Mouse (Mus musculus): ENCODE data around the gene Gdap1l1.
"Not testable (repeated sequence)": the region's sequence is repeated elsewhere in the genome, so short reads cannot be mapped to it uniquely, and the experiment has no call there.

Gene Gdap1l1

GRCm38 (mm10) chr2:163424597-163424996 is 13.7 kb upstream of the Gdap1l1 start, which contains the start of gene Oser1:
TSS of gene Oser1 (minus strand) at chr2:163424697.
- no peak for DNase-seq

- DNase-seq: no peak
These were observed 9.8 kb upstream of the Gdap1l1 start for GRCm38 (mm10) chr2:163428346-163429011.

DNA sequence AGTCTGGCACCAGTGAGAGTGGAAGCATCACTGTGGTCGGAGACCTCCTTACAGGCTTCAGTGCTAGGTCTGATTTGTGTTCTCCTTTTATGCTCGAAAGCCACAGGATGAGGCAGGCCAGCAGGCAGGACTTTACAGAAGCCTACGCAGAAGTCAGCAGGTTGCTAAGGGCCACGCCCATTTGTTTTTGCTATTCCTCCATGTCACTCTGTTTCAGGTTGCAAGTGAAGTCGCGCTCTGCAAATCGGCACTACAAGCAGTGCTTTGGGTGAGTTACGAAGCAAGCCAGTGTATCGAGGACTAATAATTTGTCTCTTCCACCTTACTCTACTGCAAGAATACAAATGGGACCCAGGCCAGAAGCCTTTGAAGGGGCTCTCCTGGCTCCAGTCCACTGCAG is 7.0 kb upstream of the Gdap1l1 start:
- DNase-seq: no peak

DNA sequence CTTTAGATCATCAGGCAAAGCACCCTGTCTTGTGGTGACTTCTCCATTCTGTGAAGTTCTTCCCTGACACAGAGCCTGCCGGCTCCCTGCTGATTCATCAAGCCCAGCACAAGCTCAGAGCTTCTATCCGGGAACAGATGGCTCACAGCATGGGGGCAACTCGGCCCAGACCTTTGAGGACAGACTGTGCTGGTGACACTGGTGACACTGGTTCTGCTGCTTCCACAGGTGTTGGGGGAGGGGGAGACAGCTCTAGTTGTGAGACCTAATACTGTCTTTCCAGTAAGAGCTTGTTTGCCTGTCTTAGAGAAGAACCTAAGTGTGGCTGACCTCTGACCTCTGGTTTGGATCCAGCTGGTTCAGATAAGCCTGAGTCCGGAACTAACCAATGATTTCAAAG is 4.3 kb upstream of the Gdap1l1 start:
- no peak for DNase-seq

DNA sequence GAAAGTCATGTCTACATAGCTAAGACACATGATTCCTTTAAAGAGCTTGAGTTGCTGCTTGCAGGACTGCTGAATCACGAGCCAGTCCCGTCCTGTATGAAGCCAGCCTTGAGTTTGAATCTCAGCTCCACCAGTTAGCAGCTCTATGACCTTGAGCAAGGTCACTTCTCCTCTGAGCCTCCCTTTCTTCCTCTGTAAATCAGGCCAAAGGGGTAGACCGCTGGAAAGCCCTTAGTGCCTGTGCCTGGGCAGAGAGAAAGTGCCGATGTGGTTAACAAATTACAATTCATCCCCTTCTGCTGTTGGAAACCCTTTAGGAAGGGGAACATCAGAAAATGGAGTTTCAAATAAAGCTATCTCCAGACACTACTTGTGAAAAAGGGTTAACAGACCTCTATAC is 476 bp upstream of the Gdap1l1 start:
- no peak for DNase-seq

DNA sequence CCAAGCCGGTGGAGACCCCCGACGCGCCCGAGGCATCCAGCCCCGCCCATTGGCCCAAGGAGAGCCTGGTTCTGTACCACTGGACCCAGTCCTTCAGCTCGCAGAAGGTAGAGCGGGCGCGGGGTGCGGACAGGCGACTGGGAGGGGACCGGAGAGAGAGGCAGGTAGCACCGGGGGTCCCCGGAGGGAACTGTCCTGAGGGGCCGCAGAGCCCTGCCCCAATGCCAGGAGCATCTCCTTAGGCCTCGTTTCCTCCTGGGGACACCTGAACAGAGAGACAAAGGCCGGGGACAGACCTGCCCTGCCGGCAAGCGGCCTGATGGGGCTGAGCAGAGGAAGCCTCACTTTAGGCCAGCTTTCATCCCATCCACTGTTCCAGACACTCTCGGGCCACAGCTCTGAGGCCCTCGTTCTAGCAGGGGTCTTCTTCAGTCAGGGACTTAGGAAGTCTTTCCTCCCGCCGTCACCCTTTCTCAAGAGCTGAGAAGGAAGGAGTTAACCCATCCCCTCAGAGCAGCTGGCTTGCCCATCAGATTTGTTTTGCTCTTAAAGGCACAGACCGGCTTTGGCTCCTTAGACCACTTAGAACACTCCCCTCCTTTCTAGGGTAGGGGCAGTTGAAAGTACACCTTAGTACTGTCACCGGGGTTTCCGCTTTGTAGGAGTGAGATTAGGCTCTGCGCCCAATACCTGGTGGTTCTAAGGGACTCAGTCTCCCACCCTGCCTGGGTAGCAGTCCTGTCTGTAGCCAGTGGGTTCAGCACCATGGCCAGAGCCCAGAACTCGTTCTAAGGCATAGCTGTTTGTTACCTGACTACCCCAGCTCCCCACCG is 559 bp downstream of the Gdap1l1 start:
- no peak for DNase-seq

DNA sequence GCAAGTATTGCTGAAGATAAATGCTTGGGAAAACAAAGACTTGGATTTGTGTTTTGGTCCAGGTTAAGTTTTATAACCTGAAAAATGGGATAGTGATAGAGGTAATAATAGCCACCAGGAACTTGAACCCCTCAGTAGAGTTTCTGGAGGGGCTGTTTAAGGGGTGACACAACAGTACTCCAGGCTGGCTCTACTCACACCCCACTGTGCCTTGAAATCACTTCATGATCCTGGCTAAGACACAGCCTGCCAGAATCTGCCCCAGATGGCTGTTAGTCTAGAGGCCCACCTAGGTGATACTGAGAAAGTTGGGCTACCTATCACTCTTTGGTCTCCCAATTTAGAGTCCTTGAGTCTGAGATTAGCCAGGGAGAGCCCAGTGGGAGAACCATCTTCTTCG is 1.2 kb downstream of the Gdap1l1 start:
- no peak for DNase-seq

GRCm38 (mm10) chr2:163443543-163443942 is 5.3 kb downstream of the Gdap1l1 start:
- no peak for DNase-seq

- no peak for DNase-seq
These were observed 5.7 kb downstream of the Gdap1l1 start for GRCm38 (mm10) chr2:163444017-163444416.

GRCm38 (mm10) chr2:163447375-163447774 is 9.1 kb downstream of the Gdap1l1 start:
- DNase-seq: no peak

DNA sequence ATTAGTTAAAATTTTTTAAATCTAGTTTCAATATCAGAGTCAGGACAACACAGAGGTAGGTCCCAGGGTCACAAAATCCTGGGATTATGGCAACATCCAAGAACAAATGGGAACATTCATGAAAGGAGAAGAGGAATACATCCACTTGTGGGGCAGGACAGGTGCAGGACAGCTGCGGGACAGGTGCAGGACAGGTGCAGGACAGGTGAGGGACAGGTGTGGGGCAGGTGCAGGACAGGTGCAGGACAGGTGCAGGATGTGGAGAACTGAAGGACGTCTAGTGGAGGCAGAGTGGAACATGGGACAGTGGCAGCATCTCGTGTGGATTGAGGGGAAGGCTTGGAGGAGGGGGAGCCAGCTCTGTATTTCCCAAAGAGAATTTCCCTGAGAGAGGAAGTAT is 11.0 kb downstream of the Gdap1l1 start:
- no peak for DNase-seq

- no peak for DNase-seq
These were observed 12.5 kb downstream of the Gdap1l1 start for GRCm38 (mm10) chr2:163450668-163451295.

GRCm38 (mm10) chr2:163452738-163453137 is 14.5 kb downstream of the Gdap1l1 start:
- DNase-seq: no peak

DNA sequence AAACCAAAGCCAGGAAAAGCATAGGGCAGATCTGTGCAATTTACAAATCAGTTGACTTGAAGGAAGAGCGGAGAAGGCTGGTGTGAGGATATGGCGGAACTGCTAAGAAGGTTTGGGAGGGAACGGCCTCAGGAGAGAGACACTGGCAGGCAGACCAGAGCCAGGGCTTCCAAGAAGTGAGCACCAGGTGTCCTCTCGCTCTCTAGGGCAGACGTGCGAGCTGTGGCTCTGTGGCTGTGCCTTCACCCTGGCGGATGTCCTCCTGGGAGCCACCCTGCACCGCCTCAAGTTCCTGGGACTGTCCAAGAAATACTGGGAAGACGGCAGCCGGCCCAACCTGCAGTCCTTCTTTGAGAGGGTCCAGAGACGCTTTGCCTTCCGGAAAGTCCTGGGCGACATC is 15.1 kb downstream of the Gdap1l1 start:
- DNase-seq: no peak

GRCm38 (mm10) chr2:163458539-163459265 is 20.4 kb downstream of the Gdap1l1 start:
- no peak for DNase-seq

GRCm38 (mm10) chr2:163459380-163459779 is 21.1 kb downstream of the Gdap1l1 start:
- no peak for DNase-seq

DNA sequence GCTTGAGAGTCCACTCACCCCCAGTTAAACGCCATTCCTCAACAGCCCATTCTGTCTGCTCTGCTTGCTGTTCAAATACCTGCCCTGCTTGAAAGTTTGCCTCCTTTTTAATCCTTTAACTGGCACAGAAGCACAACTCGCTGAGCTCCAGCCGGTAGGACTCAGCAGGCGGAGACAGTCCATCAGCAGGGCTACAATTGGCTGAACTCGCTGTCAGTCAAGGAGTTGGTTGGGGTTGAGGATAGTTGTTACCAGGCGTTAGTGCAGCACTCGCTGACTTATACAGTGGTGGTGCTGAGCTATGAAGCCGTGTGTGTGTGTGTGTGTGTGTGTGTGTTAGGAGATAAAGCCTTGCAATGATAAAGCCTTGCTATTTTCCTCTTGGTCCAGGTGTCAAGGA is 22.3 kb downstream of the Gdap1l1 start:
- no peak for DNase-seq

DNA sequence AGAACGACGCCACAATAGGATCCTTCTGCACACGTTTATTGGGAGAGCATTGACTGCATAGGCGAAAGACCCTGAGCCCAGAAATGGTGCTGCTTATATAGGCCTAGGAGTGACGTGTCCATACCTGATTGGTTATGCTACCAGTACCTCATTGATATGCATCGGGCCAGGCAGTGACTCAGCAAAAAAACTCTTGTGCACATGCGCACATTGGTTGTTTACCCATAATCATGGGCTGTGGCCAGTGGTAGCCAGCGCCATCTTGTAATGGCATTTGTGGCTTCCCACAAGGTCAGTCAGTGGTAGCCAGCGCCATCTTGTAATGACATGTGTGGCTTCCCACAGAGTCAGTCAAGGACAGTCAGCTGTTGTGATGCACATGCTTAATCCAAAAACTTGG is 23.0 kb downstream of the Gdap1l1 start:
- not testable (repeated sequence) for DNase-seq

GRCm38 (mm10) chr2:163462386-163462785 is 24.1 kb downstream of the Gdap1l1 start:
- DNase-seq: no peak

GRCm38 (mm10) chr2:163462801-163463200 is 24.5 kb downstream of the Gdap1l1 start:
- no peak for DNase-seq

DNA sequence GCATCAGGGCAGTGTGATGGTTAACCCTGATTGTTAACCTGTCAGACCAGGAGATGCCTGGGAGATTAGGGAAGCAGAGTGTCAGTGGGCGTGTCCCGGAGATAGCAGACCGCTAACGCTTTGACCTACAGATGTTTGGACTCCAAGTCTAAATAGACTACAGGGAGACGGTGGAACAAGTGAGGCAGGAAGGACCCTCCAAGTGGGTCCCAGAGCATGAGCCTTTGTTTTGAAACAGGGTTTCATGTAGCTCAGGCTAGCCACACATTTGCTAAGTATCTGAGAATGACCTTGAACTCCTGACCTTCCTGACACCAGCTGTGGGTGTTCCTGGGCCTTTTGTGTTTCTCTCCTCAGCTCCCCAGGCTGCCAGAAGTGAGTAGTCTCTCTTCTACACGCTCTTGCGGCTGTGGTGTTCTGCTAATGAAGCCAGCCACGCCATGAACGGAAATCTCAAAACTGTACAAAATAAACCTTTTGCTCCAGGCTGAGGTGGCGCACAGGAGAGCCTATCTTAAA is 25.0 kb downstream of the Gdap1l1 start:
- DNase-seq: no peak

DNA sequence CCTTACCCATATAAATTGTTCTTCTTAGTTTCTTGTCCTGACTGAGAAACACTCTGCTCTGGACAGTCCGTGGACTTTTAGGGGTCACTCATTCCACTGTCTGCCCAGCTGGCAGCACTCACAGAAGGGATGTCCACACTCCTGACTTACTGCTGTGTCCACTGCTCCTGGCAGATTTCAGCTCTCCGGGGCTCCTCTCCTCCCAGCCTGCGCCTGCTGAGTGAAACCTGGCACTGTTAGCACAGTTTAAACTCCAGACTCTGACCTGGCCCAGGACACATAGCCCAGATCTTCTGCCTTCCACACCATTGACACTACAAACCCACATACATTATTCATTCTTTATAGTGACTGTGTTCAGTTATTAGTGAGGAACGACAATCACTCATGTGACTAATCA is 25.7 kb downstream of the Gdap1l1 start:
- no peak for DNase-seq

- DNase-seq: no peak
These were observed 26.3 kb downstream of the Gdap1l1 start for GRCm38 (mm10) chr2:163464562-163464961.
